Mouse (Mus musculus): ENCODE measurements at regions not wholly inside any gene's neighbourhood (a gene's known extent, or its start where the extent isn't known, plus 50 kb on each side); places are given as distances from the start of the nearest gene placed in this dataset.

DNA sequence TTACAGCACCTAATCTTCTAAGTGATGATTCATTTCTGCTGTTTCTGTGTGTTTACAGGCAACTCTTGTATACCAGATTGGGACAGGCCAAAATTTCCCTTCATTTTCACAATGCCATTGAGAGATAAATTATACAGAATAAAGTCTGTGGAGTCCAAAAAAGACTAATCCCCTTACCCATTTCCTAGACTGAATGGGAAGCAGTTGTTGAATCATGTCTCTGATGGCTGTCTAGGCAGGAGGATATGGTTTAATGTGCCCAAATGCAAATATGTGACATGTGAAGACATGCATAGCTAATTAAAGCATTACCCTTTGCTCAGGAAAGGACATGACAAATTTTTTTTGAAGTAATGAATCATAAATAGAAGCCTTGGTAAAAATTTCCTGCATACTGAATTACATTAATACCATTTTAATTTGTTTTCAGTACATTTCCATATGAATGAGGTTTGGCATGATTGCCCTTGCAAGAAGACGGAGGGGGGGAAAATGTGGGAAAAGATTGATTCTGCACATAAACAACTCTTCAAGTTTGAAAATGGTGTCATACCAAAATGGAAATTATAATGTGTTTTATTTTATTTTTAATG is 518.1 kb upstream of the Flrt2 start:
- TF ChIP-seq CTCF (IDR thresholded peaks at IDR 0.05; ENCODE audit: low read depth), result no peak
- no peak for TF ChIP-seq EP300 (IDR thresholded peaks at IDR 0.05; ENCODE audit: low read depth)

Measured in liver, embryonic 14.5 days (tissue).